Mouse (Mus musculus) erythroblast, embryonic 14.5 days (primary cell): ENCODE measurements around the gene Dock1. TPM values are rescaled to one million over a fixed set of nuclear protein-coding genes. Genes with fewer than 3 reads are reported as not detected.

Experiments
- H3K27me3 ChIP-seq: 2 replicates; pipeline ENCODE4 v1.6.1; 2012; ENCODE audit warnings: inconsistent platforms; ENCODE audit not compliant: control insufficient read depth
- H3K36me3 ChIP-seq: 2 replicates; pipeline ENCODE4 v1.6.1; 2012; ENCODE audit warnings: mild to moderate bottlenecking, inconsistent platforms; ENCODE audit not compliant: control insufficient read depth
- H3K4me1 ChIP-seq: 2 replicates; pipeline ENCODE4 v1.6.1; 2012; ENCODE audit warnings: inconsistent platforms; ENCODE audit not compliant: control insufficient read depth
- H3K4me3 ChIP-seq: replicated peaks from 2 replicates; pipeline ENCODE3; 2012; ENCODE audit warnings: moderate library complexity, mild to moderate bottlenecking, inconsistent platforms
- H3K9me3 ChIP-seq: 2 replicates; pipeline ENCODE4 v1.6.1; 2012; ENCODE audit warnings: low read length, inconsistent platforms, mixed read lengths; ENCODE audit not compliant: control insufficient read depth
- GATA1 ChIP-seq: IDR thresholded peaks from 2 replicates; pipeline ENCODE4 v1.6.1; 2012; ENCODE audit warnings: low read length, inconsistent platforms, mixed read lengths
- TAL1 ChIP-seq: IDR thresholded peaks from 3 replicates; pipeline ENCODE4 v1.6.1; 2012; ENCODE audit warnings: low read length, inconsistent platforms, mixed read lengths
- polyA plus RNA-seq: library from polyadenylated mRNA; stranded (reverse); fragments of >175 nt; gene quantifications from 2 replicates; pipeline ENCODE4 v1.2.3, GENCODE M21; 2012

Gene Dock1
- polyA plus RNA-seq, 1 experiment: not detected

DNA sequence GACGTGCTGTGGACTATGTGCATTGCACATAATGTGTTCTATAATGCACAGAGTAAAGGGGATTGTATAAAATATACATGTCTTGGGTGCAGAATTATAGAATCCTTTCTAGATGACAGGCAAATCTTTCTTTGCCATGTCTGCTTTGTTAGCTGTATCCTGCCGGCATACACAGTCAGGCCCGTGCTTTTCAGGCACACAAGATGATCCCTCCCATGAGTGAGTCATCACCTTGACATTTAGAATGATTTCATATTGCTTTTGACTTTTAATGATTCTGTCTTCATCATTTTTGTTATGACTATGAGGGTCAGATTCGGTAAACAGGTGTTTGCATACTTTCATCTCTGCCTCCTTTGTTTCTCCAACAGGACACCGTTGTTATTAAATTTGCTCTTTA is 354.1 kb downstream of the Dock1 start:
- no peak overlapping the region for H3K4me3 ChIP-seq
- TF ChIP-seq GATA1 (no peak), TAL1 (no peak)
- H3K27me3 ChIP-seq: no peaks in the 10 kb centered on the region
- H3K4me1 ChIP-seq: no peaks in the 10 kb centered on the region
- no peaks in the 10 kb centered on the region for H3K36me3 ChIP-seq
- H3K9me3 ChIP-seq: no peaks in the 10 kb centered on the region

DNA sequence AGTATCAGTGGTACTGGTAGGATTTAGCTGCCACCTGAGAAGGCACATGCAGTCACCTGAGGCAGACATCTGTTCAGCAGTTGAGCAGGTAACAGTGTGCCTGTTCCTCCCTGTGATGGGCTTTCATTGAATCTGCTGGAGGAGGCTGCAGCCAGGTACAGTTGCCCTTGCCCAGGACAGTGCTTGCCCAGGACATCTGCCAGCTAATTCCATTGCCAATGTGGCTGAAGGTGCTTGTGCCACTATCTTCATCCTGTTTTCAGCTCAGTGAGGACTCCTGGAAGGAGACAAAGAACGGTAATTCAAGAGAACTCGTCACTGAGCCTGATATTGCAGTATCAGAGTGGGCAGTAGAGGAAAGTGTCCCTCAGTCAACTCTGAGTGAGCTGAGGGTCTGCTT is 358.3 kb downstream of the Dock1 start:
- H3K27me3 ChIP-seq: no peaks in the 10 kb centered on the region
- H3K36me3 ChIP-seq: no peaks in the 10 kb centered on the region
- no peaks in the 10 kb centered on the region for H3K4me1 ChIP-seq
- no peak overlapping the region for H3K4me3 ChIP-seq
- no peaks in the 10 kb centered on the region; the same call in 1 of the 2 replicates for H3K9me3 ChIP-seq
- TF ChIP-seq TAL1 (no peak), GATA1 (no peak)

DNA sequence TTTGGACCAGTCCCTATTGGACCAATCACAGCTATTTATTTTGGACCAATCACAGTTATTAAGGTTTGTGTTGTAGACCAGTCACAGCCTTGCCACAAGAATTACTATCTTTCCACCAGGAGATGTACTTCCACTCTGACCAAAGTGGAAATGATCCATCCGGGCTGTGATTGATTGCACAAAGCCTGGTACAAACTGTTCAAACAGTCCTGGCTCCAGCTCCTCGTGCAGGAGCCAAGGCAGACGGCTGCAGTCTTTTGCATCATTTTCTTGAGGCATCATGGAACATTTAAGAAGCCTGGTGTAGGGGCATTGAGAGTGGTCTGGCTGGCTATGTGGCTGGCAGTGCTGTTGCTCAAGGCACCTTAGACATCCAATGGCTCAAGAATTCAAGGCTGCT is 358.7 kb downstream of the Dock1 start:
- Histone ChIP-seq H3K27me3 (no peaks in the 10 kb centered on the region), H3K4me1 (no peaks in the 10 kb centered on the region), H3K4me3 (no peak overlapping the region), H3K9me3 (no peaks in the 10 kb centered on the region; the same call in 1 of the 2 replicates), H3K36me3 (no peaks in the 10 kb centered on the region)
- TF ChIP-seq GATA1 (no peak), TAL1 (no peak)

DNA sequence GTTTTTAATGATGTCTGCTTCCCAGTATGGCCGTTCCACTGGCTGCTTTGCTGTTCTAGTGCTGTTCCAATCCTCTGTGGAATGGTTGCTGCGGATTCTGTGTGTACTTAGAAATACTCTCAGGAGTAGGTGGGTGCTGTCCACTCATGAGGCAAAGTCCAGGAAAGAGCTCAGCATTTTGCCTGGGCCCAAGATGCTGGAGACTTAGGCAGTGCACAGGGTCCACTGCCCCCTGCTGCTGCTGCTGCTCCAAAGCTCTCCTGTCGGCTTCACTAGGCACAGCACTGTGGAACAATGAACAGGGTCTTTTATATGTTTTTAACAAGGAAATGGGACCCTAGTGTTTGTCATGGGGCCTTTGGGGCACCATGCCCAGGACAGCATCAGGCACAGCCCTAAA is 361.0 kb downstream of the Dock1 start:
- TF ChIP-seq GATA1: no peak
- no peak for TF ChIP-seq TAL1

DNA sequence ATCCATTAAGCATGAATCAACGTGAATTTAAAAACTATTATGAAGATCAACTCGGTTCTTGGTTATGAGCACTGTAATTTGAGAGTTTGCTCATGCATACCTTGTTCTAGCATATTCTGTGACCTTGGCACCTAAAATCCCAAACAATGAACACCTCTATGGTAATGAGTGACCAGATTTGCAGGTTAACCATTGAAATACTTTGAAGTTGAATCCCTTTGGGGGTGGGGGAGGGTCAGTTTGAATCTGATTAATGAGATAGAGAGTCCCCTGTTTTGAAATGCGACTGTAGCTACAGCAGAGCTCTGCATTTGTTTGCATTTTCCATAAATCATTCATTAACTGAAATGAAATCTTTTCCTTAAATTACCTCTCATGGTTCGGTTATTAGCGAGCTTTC is 364.4 kb downstream of the Dock1 start:
- H3K4me1 ChIP-seq: no peaks in the 10 kb centered on the region
- no peak overlapping the region for H3K4me3 ChIP-seq
- H3K27me3 ChIP-seq: no peaks in the 10 kb centered on the region
- no peaks in the 10 kb centered on the region for H3K36me3 ChIP-seq
- TF ChIP-seq TAL1 (no peak), GATA1 (no peak)
- no peaks in the 10 kb centered on the region; the same call in 1 of the 2 replicates for H3K9me3 ChIP-seq

More for the DNA sequence above, 361.0 kb downstream of the Dock1 start:
- Histone ChIP-seq H3K36me3 (no peaks in the 10 kb centered on the region), H3K4me3 (no peak overlapping the region), H3K9me3 (no peaks in the 10 kb centered on the region; the same call in 1 of the 2 replicates), H3K4me1 (no peaks in the 10 kb centered on the region), H3K27me3 (no peaks in the 10 kb centered on the region)

DNA sequence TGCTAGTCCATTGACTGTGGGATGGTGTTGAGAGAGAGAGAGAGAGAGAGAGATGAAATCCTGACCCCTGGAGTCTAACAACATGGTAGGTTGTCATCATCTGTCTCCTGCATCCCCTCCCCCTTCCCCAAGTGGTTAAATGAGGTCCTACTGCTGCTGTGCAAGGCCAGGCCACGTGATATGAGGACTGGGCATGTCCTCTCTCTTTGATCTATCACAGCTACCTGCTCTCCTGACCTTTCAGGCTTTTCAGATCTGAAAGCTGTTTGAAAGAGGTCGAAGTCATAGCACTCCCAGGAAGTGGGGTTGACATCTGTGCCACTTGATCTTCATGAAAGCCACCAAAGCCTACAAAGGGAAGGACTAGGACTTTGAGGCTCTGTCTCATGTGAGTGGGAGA is 365.2 kb downstream of the Dock1 start:
- no peaks in the 10 kb centered on the region for H3K4me1 ChIP-seq
- H3K36me3 ChIP-seq: no peaks in the 10 kb centered on the region
- TF ChIP-seq GATA1 (no peak), TAL1 (no peak)
- no peaks in the 10 kb centered on the region for H3K9me3 ChIP-seq
- no peak overlapping the region for H3K4me3 ChIP-seq
- no peaks in the 10 kb centered on the region for H3K27me3 ChIP-seq

DNA sequence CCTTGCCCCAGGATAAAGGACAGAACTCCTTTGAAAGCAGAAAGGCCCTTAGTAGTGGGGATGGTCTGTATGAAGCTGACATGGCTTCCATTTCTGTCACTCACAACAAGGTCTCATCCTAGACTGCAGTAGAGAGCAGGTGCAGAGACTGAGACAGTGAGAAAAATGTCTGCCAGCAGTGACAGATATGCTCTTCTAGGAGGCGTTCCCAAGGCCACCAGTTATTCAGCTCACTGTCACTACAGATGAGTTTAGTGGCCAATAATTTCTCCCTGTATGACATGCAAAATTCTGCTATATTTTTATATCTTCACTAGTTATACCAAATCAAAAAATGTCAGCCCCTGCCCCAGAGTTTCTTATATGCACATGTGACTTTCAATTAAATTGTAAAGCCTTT is 368.5 kb downstream of the Dock1 start:
- Histone ChIP-seq H3K4me3 (no peak overlapping the region), H3K4me1 (no peaks in the 10 kb centered on the region), H3K27me3 (no peaks in the 10 kb centered on the region), H3K9me3 (no peaks in the 10 kb centered on the region), H3K36me3 (no peaks in the 10 kb centered on the region)
- no peak for TF ChIP-seq TAL1
- TF ChIP-seq GATA1: no peak

DNA sequence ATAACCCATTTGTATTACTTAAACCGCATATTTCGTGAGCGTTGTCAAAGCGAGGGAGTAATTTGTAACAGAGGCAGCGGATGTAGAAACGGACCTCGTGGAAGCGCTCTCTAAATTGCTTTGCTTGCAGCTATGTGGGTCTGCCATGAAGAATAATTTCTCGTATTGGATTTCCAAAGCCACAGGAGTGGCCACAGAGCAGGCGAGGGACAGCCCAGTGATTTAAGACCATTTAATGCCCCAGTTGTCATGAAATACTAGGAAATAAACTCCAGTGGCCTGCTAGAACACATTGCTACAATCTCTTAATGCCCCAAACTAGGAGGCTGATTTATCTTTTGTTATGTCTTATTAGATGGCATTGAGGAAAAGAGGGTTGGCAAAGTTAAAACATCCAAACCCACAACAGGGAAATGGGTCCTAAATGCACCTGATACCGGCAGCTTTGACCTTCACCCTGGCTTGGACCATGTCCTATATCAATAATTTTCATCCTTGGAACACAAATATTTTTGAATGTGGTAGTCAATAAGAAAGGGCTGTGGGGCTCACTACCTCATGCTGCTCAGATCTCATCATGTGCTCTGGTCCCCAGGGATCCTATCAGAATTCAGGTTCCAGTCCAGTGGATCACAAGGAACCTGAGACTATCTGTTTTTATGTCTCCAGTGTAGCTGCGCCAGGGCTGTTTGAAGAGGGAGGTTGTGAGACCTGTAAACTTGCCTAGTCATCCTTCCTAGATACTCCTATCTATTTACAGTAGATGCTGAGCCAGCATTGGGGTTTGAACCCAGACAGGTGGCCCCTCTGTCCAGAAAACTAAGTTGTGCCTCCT is 373.7 kb downstream of the Dock1 start:
- peaks cover 9% of the 10 kb centered on the region for H3K9me3 ChIP-seq
- peaks cover 8% of the 10 kb centered on the region for H3K4me1 ChIP-seq
- H3K36me3 ChIP-seq: no peaks in the 10 kb centered on the region
- H3K4me3 ChIP-seq: no peak overlapping the region
- no peaks in the 10 kb centered on the region for H3K27me3 ChIP-seq
- TF ChIP-seq GATA1 (no peak), TAL1 (no peak)

DNA sequence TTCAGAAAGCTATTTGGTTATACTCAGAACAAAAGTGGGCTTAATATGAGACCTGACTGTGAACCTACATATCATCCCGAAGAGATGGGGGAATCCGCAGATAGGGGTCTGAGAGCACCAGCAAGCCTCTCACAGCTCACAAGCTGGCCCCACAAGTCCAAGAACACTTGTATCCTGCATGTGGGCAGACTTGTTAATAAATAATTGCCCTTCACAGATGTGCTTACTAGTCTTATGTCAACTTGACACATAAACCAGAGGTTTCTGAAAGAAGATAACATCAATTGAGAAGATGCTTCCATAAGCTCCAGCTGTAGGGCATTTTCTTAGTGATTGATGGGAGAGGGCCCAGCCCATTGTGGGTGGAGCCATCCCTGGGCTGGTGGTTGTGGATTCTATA is 379.0 kb downstream of the Dock1 start:
- Histone ChIP-seq H3K9me3 (peaks cover 9% of the 10 kb centered on the region), H3K36me3 (no peaks in the 10 kb centered on the region), H3K4me1 (peaks cover 14% of the 10 kb centered on the region), H3K4me3 (no peak overlapping the region), H3K27me3 (no peaks in the 10 kb centered on the region)
- TF ChIP-seq TAL1: no peak
- no peak for TF ChIP-seq GATA1

DNA sequence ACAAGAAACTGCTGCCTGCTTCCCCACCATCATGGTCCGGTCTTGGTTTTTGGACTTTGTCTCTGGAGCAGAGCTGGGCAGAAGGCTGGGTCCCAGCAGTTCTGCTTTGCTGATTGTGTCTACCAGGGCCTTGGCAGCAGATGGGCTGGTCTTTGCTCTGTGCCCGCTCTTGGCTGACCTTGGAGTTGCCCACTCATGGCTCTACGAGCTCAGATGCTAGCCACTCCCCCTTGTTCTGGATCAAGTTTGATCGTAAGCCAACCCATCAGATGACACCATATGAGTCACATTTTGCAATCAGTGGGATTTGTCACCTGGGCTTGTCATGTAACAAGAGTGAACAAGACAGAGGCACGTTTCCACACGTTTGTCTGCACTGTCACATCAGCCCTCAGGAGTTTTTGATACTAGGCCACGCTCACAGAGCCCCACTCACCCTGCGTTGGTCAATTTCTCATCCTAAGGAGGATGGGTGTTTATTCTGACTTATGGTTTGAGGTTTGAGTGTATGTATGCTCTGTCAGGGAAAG is 382.8 kb downstream of the Dock1 start:
- H3K27me3 ChIP-seq: no peaks in the 10 kb centered on the region
- H3K4me3 ChIP-seq: no peak overlapping the region
- TF ChIP-seq GATA1: no peak
- TF ChIP-seq TAL1: no peak
- no peaks in the 10 kb centered on the region for H3K9me3 ChIP-seq
- H3K36me3 ChIP-seq: no peaks in the 10 kb centered on the region
- H3K4me1 ChIP-seq: peaks cover 10% of the 10 kb centered on the region
